Mouse (Mus musculus) liver, postnatal 0 days (tissue): Measurements from ENCODE around the gene Ttf1. TPM values are rescaled to one million over a fixed set of nuclear protein-coding genes. Genes with fewer than 3 reads are reported as not detected.
A peak's percentile ranks its signal among the peaks of the same experiment; 100 is the strongest.

ENCODE experiments used
- ATAC-seq: fragments of 200-750 bp; cut with Nextera tagmentation; 2 replicates; pipeline ENCODE4 v1.8.0; 2017; ENCODE audit warnings: mild to moderate bottlenecking, moderate library complexity
- DNase-seq: peaks from one replicate; pipeline ENCODE4 v3.0.0-alpha.2; 2016
- H3K27ac ChIP-seq: fragments of 300-500 bp; sonication (generic); 2 replicates; pipeline ENCODE4 v1.5.1; 2014; ENCODE audit warnings: antibody characterized with exemption, moderate library complexity, mild to moderate bottlenecking, low read depth
- H3K27me3 ChIP-seq: fragments of 300-500 bp; sonication (generic); 2 replicates; pipeline ENCODE4 v1.6.1; 2014; ENCODE audit warnings: low read length, control low read depth, mixed read lengths; ENCODE audit not compliant: insufficient read depth
- H3K36me3 ChIP-seq: fragments of 300-500 bp; sonication (generic); replicated peaks from 2 replicates; pipeline ENCODE4 v1.6.1; 2014; ENCODE audit warnings: mild to moderate bottlenecking, control low read depth, low read length, moderate library complexity, mixed read lengths; ENCODE audit not compliant: insufficient read depth
- H3K4me1 ChIP-seq: fragments of 300-500 bp; sonication (generic); 2 replicates; pipeline ENCODE4 v1.6.1; 2014; ENCODE audit warnings: antibody characterized with exemption, mild to moderate bottlenecking, control low read depth; ENCODE audit not compliant: insufficient read depth
- H3K4me2 ChIP-seq: fragments of 300-500 bp; sonication (generic); 2 replicates; pipeline ENCODE4 v1.6.1; 2014; ENCODE audit warnings: low read depth, mild to moderate bottlenecking, low read length, moderate library complexity, mixed read lengths
- H3K4me3 ChIP-seq: fragments of 300-500 bp; sonication (generic); 2 replicates; pipeline ENCODE4 v1.5.1; 2014; ENCODE audit warnings: low read depth, low read length
- H3K9ac ChIP-seq: fragments of 300-500 bp; sonication (generic); replicated peaks from 2 replicates; pipeline ENCODE4 v1.6.1; 2014; ENCODE audit warnings: mild to moderate bottlenecking, moderate library complexity
- H3K9me3 ChIP-seq: fragments of 300-500 bp; sonication (generic); 2 replicates; pipeline ENCODE4 v1.6.1; 2016; ENCODE audit warnings: mild to moderate bottlenecking, control low read depth, low read length, mixed read lengths
- CTCF ChIP-seq: sonication (generic); IDR thresholded peaks from 2 replicates; pipeline ENCODE4 v1.5.1; 2016; ENCODE audit warnings: antibody characterized with exemption, low read depth
- EP300 ChIP-seq: IDR thresholded peaks from 2 replicates; pipeline ENCODE4 v1.6.1; 2016; ENCODE audit warnings: antibody characterized with exemption, low read depth, mild to moderate bottlenecking
- WGBS: fragments of 180-500 bp; shearing (Covaris S2); extraction: QIAGEN DNeasy Blood & Tissue Kit; methylation state at CpG from one replicate; pipeline ENCODE4 v1.1.7; 2014; ENCODE audit not compliant: insufficient replicate concordance; 5-methylcytosine and 5-hydroxymethylcytosine counted together
- polyA plus RNA-seq: library from polyadenylated mRNA; unstranded; fragments of >200 nt; fragmentation: Nextera tagmentation; extraction: Ambion mirVana; gene quantifications from 2 replicates; pipeline ENCODE4 v1.2.1, GENCODE M21; 2015

Ttf1 gene
- polyA plus RNA-seq, 1 experiment from 2014 or later: 3.0 TPM

GRCm38 (mm10) chr2:29053802-29054544 lies 6.1 kb upstream of the Ttf1 start:
- TF ChIP-seq EP300: no peak
- TF ChIP-seq CTCF: peak; percentile 79
- peak overlapping the region; percentile 94 for H3K4me2 ChIP-seq
- H3K36me3 ChIP-seq: no peaks in the 10 kb centered on the region
- peaks cover 10% of the 10 kb centered on the region; the same call in 1 of the 2 replicates for H3K27me3 ChIP-seq
- WGBS: 3% methylated on average over 20 of the region's 20 CpGs
- no peaks in the 10 kb centered on the region for H3K9me3 ChIP-seq
- peak overlapping the region; percentile 56 for H3K4me3 ChIP-seq
- peak overlapping the region; percentile 30; the same call in 1 of the 2 replicates for H3K9ac ChIP-seq
- no peak overlapping the region for H3K27ac ChIP-seq
- DNase-seq (peak; percentile 71), ATAC-seq (peak; percentile 53)
- peaks cover 14% of the 10 kb centered on the region for H3K4me1 ChIP-seq

DNA sequence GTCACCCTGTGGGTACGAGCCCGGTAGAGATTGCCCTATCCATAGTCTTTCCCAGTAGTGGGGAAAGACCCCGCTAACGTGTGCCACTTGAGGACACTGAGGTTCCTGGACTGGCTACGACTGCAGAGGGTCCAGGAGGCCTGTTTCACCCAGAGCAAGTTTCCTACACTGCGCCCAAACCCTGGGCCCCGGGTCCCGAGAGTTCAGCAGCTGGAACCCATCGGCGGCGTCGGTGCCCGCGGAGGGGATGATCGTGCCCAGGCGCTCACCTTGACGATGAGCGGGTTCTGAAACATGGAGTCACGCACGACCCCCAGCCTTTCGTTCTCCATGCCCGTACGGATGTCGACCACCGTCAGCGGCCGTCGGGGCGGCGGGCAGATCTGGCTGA lies 5.5 kb upstream of the Ttf1 start:
- H3K27ac ChIP-seq: no peak overlapping the region
- ATAC-seq (peak; percentile 34), DNase-seq (peak; percentile 20)
- H3K9ac ChIP-seq: peak overlapping the region; percentile 54; the same call in 1 of the 2 replicates
- H3K36me3 ChIP-seq: no peaks in the 10 kb centered on the region
- H3K4me1 ChIP-seq: peaks cover 11% of the 10 kb centered on the region
- peak overlapping the region; percentile 56 for H3K4me3 ChIP-seq
- H3K9me3 ChIP-seq: no peaks in the 10 kb centered on the region
- peak overlapping the region; percentile 94 for H3K4me2 ChIP-seq
- peaks cover 10% of the 10 kb centered on the region; the same call in 1 of the 2 replicates for H3K27me3 ChIP-seq
- 2% methylated on average over 30 of the region's 30 CpGs for WGBS
- no peak for TF ChIP-seq CTCF
- no peak for TF ChIP-seq EP300

GRCm38 (mm10) chr2:29054991-29055390 lies 5.1 kb upstream of the Ttf1 start, which contains the start of gene Cfap77:
Gene Cfap77 (minus strand): TSS chr2:29055066.
- Histone ChIP-seq H3K36me3 (no peaks in the 10 kb centered on the region), H3K4me2 (peak within 1 kb of the TSS; percentile 94), H3K4me3 (peak within 1 kb of the TSS; percentile 56), H3K27me3 (peaks cover 10% of the 10 kb centered on the region; the same call in 1 of the 2 replicates), H3K4me1 (peaks cover 15% of the 10 kb centered on the region), H3K9me3 (no peaks in the 10 kb centered on the region), H3K9ac (peak within 1 kb of the TSS; percentile 54; the same call in 1 of the 2 replicates), H3K27ac (no peak within 1 kb of the TSS)
- under 1% methylated on average over 25 of the region's 25 CpGs for WGBS
- DNase-seq: peak; percentile 74
- peak; percentile 67 for ATAC-seq
- no peak for TF ChIP-seq CTCF
- no peak for TF ChIP-seq EP300

DNA sequence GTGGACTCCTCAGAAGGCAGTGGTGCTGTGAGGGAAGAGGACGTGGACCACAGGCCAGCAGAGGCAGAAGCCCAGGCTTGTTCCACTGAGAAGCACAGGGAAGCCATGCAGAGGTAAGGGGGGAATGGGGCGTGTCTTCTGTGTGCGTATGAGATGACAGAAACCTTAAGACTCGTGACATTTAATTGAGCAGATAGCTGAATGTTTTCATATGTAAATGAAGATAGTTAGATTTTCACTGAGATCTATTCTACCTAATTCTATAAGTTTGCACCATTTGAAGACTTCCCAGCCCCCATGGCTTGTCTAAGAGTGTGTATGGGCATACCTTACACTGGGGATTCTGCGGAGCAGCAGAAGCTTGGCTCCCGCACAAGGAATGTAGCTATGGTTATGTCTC lies 5.7 kb downstream of the Ttf1 start:
- Histone ChIP-seq H3K36me3 (peaks cover 26% of the 10 kb centered on the region), H3K27ac (no peak overlapping the region), H3K9ac (no peak overlapping the region), H3K27me3 (no peaks in the 10 kb centered on the region), H3K4me1 (peaks cover 9% of the 10 kb centered on the region), H3K9me3 (no peaks in the 10 kb centered on the region), H3K4me2 (no peak overlapping the region), H3K4me3 (no peak overlapping the region)
- no peak for TF ChIP-seq EP300
- TF ChIP-seq CTCF: no peak
- ATAC-seq: no peak
- WGBS: 87% methylated on average over 6 of the region's 6 CpGs
- DNase-seq: no peak

DNA sequence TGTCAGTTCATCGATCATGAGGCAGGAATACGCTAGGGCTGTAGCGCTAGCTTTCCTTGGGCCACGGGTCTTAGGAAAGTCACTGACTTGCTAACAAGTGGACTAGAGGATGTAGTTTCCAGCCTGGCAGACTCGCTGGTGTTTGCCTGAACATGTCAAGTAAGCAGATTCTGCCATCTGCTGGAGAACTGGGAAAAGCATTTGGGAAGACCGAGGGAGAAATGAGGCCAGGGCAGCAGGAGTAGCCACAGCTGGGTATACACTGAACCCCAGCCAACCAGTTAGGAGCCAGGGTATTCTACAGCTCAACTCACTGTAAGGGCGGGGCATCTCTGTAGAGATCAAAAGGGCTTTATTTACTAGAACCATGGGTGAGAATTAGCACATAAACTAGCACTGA lies 6.3 kb downstream of the Ttf1 start:
- H3K4me3 ChIP-seq: no peak overlapping the region
- DNase-seq (no peak), ATAC-seq (no peak)
- H3K9me3 ChIP-seq: no peaks in the 10 kb centered on the region
- no peaks in the 10 kb centered on the region for H3K27me3 ChIP-seq
- H3K4me1 ChIP-seq: peaks cover 3% of the 10 kb centered on the region
- 71% methylated on average over 7 of the region's 7 CpGs for WGBS
- no peak overlapping the region for H3K9ac ChIP-seq
- H3K4me2 ChIP-seq: no peak overlapping the region
- peaks cover 32% of the 10 kb centered on the region for H3K36me3 ChIP-seq
- TF ChIP-seq EP300 (no peak), CTCF (peak; percentile 62)
- H3K27ac ChIP-seq: no peak overlapping the region

DNA sequence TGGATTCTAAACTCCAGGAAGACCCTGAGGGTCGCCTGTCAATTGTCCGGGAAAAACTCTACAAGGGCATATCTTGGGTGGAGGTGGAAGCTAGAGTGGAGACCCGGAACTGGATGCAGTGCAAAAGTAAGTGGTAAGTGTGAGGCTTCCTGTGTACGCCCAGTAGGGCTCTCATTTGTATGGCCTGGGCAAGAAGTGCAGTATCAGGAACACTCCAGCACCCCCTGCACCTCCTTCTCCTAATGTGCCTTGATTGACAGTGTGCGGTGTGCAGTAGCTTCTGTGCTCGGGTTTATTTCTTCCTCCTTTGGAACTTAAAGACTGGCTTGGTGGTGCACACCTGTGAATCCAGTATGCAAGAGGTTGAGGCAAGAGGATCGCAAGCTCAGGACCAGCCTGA lies 14.6 kb downstream of the Ttf1 start:
- Histone ChIP-seq H3K9ac (no peak overlapping the region), H3K27me3 (no peaks in the 10 kb centered on the region), H3K4me2 (no peak overlapping the region), H3K4me1 (no peaks in the 10 kb centered on the region), H3K4me3 (no peak overlapping the region), H3K27ac (no peak overlapping the region), H3K9me3 (no peaks in the 10 kb centered on the region), H3K36me3 (peaks cover 63% of the 10 kb centered on the region)
- no peak for TF ChIP-seq EP300
- TF ChIP-seq CTCF: no peak
- DNase-seq (no peak), ATAC-seq (no peak)
- WGBS: 83% methylated on average over 7 of the region's 7 CpGs
